Mouse (Mus musculus) embryonic fibroblast, embryonic 13.5 days (primary cell): ENCODE measurements around the gene Apol6. TPM values are rescaled to one million over a fixed set of nuclear protein-coding genes. Genes with fewer than 3 reads are reported as not detected.
A peak's percentile ranks its signal among the peaks of the same experiment; 100 is the strongest.

Source experiments
- H3K27ac ChIP-seq: 2 replicates; pipeline ENCODE4 v1.5.1; 2012; ENCODE audit warnings: low read length, control low read depth, inconsistent platforms; ENCODE audit not compliant: insufficient read depth
- H3K4me1 ChIP-seq: 2 replicates; pipeline ENCODE4 v1.6.1; 2011; ENCODE audit warnings: low read length; ENCODE audit not compliant: control insufficient read depth, insufficient read depth
- H3K4me3 ChIP-seq: 2 replicates; pipeline ENCODE4 v1.5.1; 2011; ENCODE audit warnings: mild to moderate bottlenecking, control low read depth, low read length; ENCODE audit not compliant: insufficient read depth
- CTCF ChIP-seq: IDR thresholded peaks from 2 replicates; pipeline ENCODE4 v1.5.1; 2011; ENCODE audit warnings: mild to moderate bottlenecking, control low read depth, low read length, moderate library complexity, borderline replicate concordance; ENCODE audit not compliant: insufficient read depth
- POLR2A ChIP-seq: IDR thresholded peaks from 2 replicates; pipeline ENCODE4 v1.6.1; 2011; ENCODE audit warnings: low read depth, mild to moderate bottlenecking, control low read depth, low read length, moderate library complexity
- polyA plus RNA-seq: library from polyadenylated mRNA; stranded (reverse); fragments of >200 nt; gene quantifications from 2 replicates; pipeline ENCODE4 v1.2.4, GENCODE M21; 2011; ENCODE audit warnings: low read depth; ENCODE audit not compliant: missing spikeins, insufficient read length

Apol6 gene
- polyA plus RNA-seq, 1 experiment = 6.3 TPM

- no peak for TF ChIP-seq POLR2A
- TF ChIP-seq CTCF = no peak
- peaks cover 5% of the 10 kb centered on the region for H3K4me1 ChIP-seq
- H3K27ac ChIP-seq = peak overlapping the region; percentile 24
- H3K4me3 ChIP-seq = no peak overlapping the region
These were observed 35.4 kb downstream of the Apol6 start for GRCm38 (mm10) chr15:77079890-77080361.

DNA sequence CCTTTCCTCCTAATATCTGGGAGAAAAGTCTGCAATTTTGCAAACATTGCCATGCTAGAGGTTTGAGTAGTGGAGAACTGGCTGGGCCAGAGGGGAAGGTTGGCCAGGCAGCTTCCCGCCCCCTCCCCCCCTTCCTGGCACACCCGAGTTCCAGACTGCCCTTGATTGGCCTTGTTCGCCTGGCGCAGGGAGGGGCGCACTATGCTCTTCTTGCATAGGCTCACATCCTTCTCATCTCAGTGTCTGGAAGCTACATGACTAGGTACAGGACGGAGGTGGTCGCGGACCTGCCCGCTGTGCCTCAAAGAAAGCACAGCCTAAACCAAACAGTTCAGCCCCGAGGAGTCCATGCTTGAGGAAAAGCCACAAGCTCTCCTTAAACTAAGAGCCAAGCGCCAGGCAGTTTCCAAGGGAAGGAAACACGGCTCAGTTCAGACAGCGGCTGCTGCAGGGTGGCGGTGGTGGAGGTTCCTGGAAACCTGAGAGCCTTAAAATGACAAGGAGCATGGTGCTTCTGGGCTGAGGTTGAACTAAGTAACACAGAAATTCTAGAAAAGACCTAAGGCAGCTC lies 36.2 kb downstream of the Apol6 start:
- no peak overlapping the region for H3K27ac ChIP-seq

GRCm38 (mm10) chr15:77081454-77081853 lies 36.9 kb downstream of the Apol6 start:
- TF ChIP-seq CTCF = no peak
- no peak for TF ChIP-seq POLR2A
- Histone ChIP-seq H3K4me1 (peaks cover 5% of the 10 kb centered on the region), H3K4me3 (no peak overlapping the region), H3K27ac (no peak overlapping the region)

More for the DNA sequence above, 36.2 kb downstream of the Apol6 start:
- peaks cover 5% of the 10 kb centered on the region for H3K4me1 ChIP-seq
- H3K4me3 ChIP-seq = no peak overlapping the region
- no peak for TF ChIP-seq POLR2A
- no peak for TF ChIP-seq CTCF

DNA sequence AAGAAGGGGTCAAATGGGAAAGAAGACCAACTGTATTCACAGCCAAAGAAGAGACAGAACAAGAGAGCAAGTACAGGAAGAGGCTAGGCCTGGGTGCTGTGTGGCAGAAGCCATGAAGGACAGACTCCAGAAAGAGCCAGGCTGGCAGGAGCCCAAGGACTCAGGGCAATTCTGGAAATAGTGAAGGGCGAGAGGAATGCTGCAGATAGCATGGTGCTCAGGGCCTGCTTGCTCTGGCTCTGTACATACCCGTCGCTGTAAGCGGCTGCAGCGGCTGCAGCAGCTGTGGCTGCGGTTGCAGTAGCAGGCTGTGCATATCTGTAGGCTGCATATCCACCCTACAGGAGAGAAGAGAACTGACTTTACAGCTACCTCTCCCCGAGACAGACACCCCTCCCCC lies 41.3 kb downstream of the Apol6 start:
- Histone ChIP-seq H3K27ac (no peak overlapping the region), H3K4me1 (peaks cover 2% of the 10 kb centered on the region; the same call in 1 of the 2 replicates), H3K4me3 (no peak overlapping the region)
- no peak for TF ChIP-seq POLR2A
- no peak for TF ChIP-seq CTCF

DNA sequence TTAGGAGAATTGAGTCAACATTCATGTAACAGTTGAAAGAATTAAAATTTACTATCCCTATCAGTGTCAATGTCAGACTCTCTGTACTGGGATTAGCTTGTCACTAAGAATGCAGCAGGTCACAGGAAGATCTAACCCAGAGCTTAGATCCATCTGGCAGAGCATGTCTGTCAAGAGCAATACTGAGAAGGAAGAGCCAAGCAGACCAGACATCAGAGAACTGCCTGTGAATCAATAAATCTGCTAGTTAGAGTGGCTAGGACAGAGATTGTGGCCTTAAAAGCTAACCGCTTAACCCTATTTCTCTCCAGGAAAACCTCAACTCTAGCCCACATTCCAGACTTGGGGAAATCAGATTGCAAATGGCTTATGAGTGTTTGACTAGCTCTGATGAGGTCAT lies 42.0 kb downstream of the Apol6 start:
- no peak for TF ChIP-seq CTCF
- TF ChIP-seq POLR2A = no peak
- peaks cover 2% of the 10 kb centered on the region; the same call in 1 of the 2 replicates for H3K4me1 ChIP-seq
- no peak overlapping the region for H3K27ac ChIP-seq
- H3K4me3 ChIP-seq = no peak overlapping the region

- no peak overlapping the region for H3K27ac ChIP-seq
- no peak for TF ChIP-seq POLR2A
- TF ChIP-seq CTCF = no peak
These were observed 44.7 kb downstream of the Apol6 start for GRCm38 (mm10) chr15:77089249-77089648.

DNA sequence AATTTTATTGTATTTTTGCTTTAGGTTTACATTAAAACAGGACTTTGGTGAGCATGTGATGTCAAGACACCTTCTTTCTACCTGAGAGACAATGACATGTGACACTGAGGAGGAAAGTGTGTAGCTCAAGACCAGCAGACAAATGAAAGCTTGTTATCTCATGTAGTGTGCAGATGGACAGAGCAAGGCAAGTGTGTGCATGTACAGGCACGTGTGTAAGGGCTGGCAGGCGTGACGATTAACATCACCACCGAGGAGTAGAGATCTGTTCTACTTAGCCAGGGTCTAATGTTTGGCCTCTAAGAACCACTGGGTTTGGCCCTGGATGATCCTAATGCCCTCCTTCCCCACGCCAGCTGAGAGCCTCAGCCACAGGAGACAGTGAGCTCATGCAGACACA lies 46.0 kb downstream of the Apol6 start:
- Histone ChIP-seq H3K4me1 (peaks cover 2% of the 10 kb centered on the region; the same call in 1 of the 2 replicates), H3K4me3 (no peak overlapping the region), H3K27ac (no peak overlapping the region)
- TF ChIP-seq POLR2A = no peak
- no peak for TF ChIP-seq CTCF

More at GRCm38 (mm10) chr15:77089249-77089648, 44.7 kb downstream of the Apol6 start:
- peaks cover 2% of the 10 kb centered on the region; the same call in 1 of the 2 replicates for H3K4me1 ChIP-seq
- no peak overlapping the region for H3K4me3 ChIP-seq

DNA sequence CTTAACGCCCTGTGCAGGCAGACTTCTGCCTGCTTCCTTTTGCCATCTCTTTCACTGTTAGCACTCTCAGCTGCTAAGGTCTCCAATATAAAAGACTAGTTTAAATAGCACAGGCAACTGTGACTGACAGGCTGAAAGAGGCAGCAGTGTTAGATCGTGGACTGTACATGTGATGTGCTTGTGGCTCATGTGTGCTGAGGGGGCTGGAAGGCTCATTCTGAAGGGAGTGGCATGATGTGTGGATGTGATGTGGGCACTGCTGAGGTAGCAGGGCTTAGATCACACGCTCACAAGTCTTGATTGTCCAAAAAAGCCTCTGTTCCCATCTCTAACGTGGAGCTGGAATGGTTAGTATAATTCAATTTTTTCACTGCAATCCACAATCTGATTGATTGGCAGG lies 46.9 kb downstream of the Apol6 start:
- TF ChIP-seq POLR2A (no peak), CTCF (no peak)
- Histone ChIP-seq H3K27ac (no peak overlapping the region), H3K4me1 (peaks cover 5% of the 10 kb centered on the region), H3K4me3 (no peak overlapping the region)

- H3K27ac ChIP-seq = no peak overlapping the region
- H3K4me3 ChIP-seq = no peak overlapping the region
- peaks cover 3% of the 10 kb centered on the region; the same call in 1 of the 2 replicates for H3K4me1 ChIP-seq
- TF ChIP-seq CTCF (no peak), POLR2A (no peak)
These were observed 49.9 kb downstream of the Apol6 start for GRCm38 (mm10) chr15:77094431-77094830.

DNA sequence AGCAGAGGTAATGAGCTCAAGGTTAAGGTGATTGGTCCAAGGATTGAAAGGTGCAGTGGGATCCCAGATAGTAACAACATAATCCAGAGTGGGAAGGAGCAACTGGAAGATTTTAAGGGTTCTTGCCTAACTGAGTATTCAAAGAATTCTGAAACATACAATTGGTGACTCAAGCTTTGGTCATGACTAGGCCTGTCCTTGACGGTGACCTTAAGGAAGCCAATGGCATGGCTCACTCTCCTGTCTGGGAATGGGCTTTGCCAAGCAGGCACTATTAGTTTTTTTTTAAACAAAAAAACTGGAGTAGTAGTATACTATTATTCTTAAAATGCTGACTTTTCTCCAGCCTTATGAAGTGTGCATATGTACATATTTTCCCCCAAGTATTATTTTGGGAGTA lies 50.7 kb downstream of the Apol6 start:
- no peak overlapping the region for H3K27ac ChIP-seq
- H3K4me3 ChIP-seq = no peak overlapping the region
- H3K4me1 ChIP-seq = peaks cover 3% of the 10 kb centered on the region; the same call in 1 of the 2 replicates
- TF ChIP-seq POLR2A (no peak), CTCF (no peak)
